Mouse (Mus musculus) small intestine, adult 2 months (tissue): ENCODE results near the gene Sucla2. TPM values are rescaled to one million over a fixed set of nuclear protein-coding genes. Genes with fewer than 3 reads are reported as not detected.
"Not testable (repeated sequence)": the region's sequence is repeated elsewhere in the genome, so short reads cannot be mapped to it uniquely, and the experiment has no call there.

Experiments
- H3K27ac ChIP-seq: fragments of 200-500 bp; 2 replicates; pipeline ENCODE4 v1.5.1; 2012; ENCODE audit warnings: low read depth, low read length, control low read depth, inconsistent platforms; ENCODE audit not compliant: insufficient read depth
- H3K27me3 ChIP-seq: fragments of 200-500 bp; 2 replicates; pipeline ENCODE4 v1.6.1; 2012; ENCODE audit warnings: mild to moderate bottlenecking, moderate library complexity, low read length, inconsistent platforms; ENCODE audit not compliant: control insufficient read depth, insufficient read depth
- H3K36me3 ChIP-seq: fragments of 200-500 bp; 2 replicates; pipeline ENCODE4 v1.6.1; 2012; ENCODE audit warnings: mild to moderate bottlenecking, low read length, control low read depth, inconsistent platforms; ENCODE audit not compliant: control insufficient read depth, insufficient read depth
- H3K4me1 ChIP-seq: fragments of 200-500 bp; 2 replicates; pipeline ENCODE4 v1.6.1; 2012; ENCODE audit warnings: low read length, inconsistent platforms, mixed read lengths; ENCODE audit not compliant: control insufficient read depth, insufficient read depth, insufficient read length
- H3K4me3 ChIP-seq: fragments of 200-500 bp; 2 replicates; pipeline ENCODE4 v1.5.1; 2012; ENCODE audit warnings: low read depth, mild to moderate bottlenecking, control low read depth, inconsistent platforms, low read length, moderate library complexity
- CTCF ChIP-seq: fragments of 200-500 bp; IDR thresholded peaks from 2 replicates; pipeline ENCODE4 v1.5.1; 2012; ENCODE audit warnings: low read depth, mild to moderate bottlenecking, control low read depth, inconsistent platforms, low read length, moderate library complexity, mixed read lengths; ENCODE audit not compliant: insufficient replicate concordance, insufficient read length; ENCODE audit errors: extremely low read depth
- POLR2A ChIP-seq: fragments of 200-500 bp; IDR thresholded peaks from 2 replicates; pipeline ENCODE4 v1.6.1; 2012; ENCODE audit warnings: low read depth, mild to moderate bottlenecking, control low read depth, inconsistent platforms, low read length, moderate library complexity
- WGBS: fragments of 180-500 bp; shearing (Covaris S2); methylation state at CpG from one replicate; pipeline ENCODE4 v1.1.7; 2018; 5-methylcytosine and 5-hydroxymethylcytosine counted together
- polyA plus RNA-seq: library from polyadenylated mRNA; depleted of rRNA; stranded (reverse); fragments of >200 nt; gene quantifications from 2 replicates; pipeline ENCODE4 v1.2.3, GENCODE M21; 2012

The Sucla2 gene
- polyA plus RNA-seq, 1 experiment, result 17.4 TPM

GRCm38 (mm10) chr14:73608668-73609481 lies 83.8 kb downstream of the Sucla2 start:
- Histone ChIP-seq H3K27me3 (no peaks in the 10 kb centered on the region), H3K4me1 (no peaks in the 10 kb centered on the region), H3K27ac (no peak overlapping the region), H3K36me3 (peaks cover 2% of the 10 kb centered on the region; the same call in 1 of the 2 replicates), H3K4me3 (no peak overlapping the region)
- TF ChIP-seq POLR2A (no peak), CTCF (no peak)
- WGBS, result 16% methylated on average over 11 of the region's 11 CpGs

- H3K4me1 ChIP-seq, H3K36me3 ChIP-seq, H3K27me3 ChIP-seq, H3K4me3 ChIP-seq, H3K27ac ChIP-seq: not testable (repeated sequence)
- 54% methylated on average over 1 of the region's 1 CpGs for WGBS
Observed at GRCm38 (mm10) chr14:73614961-73615360, 89.8 kb downstream of the Sucla2 start.

DNA sequence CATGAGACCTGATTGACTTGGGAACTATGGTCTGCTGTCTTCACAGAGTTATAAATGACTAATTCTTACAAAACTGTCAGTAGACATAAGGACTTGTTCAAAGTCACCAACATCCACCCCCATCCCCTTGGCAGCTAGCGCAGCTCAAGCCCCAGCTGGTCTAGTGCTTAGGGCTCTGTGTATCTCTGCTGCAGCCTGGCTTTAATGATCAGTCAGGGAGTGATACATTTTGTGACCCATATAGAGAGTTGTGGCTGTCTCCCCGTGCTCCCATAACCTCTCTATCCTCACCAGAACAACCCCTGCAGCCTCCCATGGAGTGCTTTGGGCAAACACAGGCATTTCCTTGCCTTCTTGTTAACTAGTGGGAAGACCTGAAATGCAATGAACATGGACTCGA lies 95.8 kb downstream of the Sucla2 start:
- Histone ChIP-seq H3K4me3 (no peak overlapping the region), H3K4me1 (no peaks in the 10 kb centered on the region), H3K36me3 (no peaks in the 10 kb centered on the region), H3K27me3 (no peaks in the 10 kb centered on the region), H3K27ac (no peak overlapping the region)
- no peak for TF ChIP-seq POLR2A
- no peak for TF ChIP-seq CTCF
- 81% methylated on average over 3 of the region's 3 CpGs for WGBS

GRCm38 (mm10) chr14:73622988-73623387 lies 97.9 kb downstream of the Sucla2 start:
- Histone ChIP-seq H3K36me3 (no peaks in the 10 kb centered on the region), H3K27ac (no peak overlapping the region), H3K4me1 (no peaks in the 10 kb centered on the region), H3K4me3 (no peak overlapping the region), H3K27me3 (no peaks in the 10 kb centered on the region)
- 85% methylated on average over 1 of the region's 1 CpGs for WGBS
- no peak for TF ChIP-seq CTCF
- no peak for TF ChIP-seq POLR2A

- Histone ChIP-seq H3K36me3 (no peaks in the 10 kb centered on the region), H3K4me1 (peaks cover 1% of the 10 kb centered on the region; the same call in 1 of the 2 replicates), H3K27ac (no peak overlapping the region), H3K4me3 (no peak overlapping the region), H3K27me3 (no peaks in the 10 kb centered on the region)
- WGBS, result 45% methylated on average over 3 of the region's 3 CpGs
- TF ChIP-seq CTCF, result no peak
Observed at GRCm38 (mm10) chr14:73625469-73625868, 100.3 kb downstream of the Sucla2 start.

DNA sequence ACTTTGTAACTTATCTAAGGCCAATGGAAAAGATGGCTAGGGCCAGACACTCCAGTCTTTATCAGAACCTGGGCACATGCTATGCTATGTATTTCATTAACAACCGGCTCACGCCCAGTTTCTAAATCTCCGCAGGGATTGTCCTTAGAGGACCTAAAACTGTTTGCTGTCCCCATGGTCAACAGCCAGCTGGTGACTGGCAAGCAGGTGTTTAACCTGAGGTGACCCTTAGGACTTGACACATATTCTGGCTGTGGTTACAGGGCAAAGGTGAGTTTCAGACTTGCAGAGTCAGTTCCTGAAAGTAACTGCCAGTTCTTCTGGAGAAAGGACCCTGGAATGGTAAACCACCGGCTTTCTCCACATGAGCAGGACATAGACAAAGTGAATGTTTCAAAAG lies 106.4 kb downstream of the Sucla2 start:
- 28% methylated on average over 4 of the region's 4 CpGs for WGBS

DNA sequence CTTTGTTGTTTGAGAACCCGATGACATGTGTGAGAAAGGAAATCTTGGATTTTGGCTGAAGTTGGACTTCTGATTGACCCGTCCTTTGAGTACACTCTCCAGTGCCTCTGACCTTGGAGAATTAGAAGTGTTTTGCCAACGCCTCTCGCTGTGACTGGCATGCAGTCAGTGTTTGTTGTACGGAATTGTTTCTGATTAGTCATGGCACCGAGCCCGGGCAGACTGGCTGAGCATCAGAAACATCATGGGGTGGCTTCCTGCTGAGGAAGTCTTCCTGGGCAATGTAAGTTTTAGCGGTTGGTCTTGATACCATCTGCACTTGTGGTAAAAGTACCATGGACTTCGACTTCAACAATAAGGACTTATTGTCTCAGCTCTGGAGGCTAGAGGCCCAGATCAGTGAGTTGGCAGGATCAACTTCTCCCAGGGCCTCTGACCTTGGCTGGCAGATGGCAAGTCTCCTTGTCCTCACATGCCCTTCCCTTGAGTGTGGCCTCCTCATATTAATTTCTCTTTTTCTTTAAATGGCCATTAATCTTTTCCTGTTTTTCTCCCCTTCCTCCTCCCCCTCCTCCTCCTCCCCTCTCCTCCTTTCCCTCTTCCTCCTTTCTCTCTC lies 107.6 kb downstream of the Sucla2 start:
- H3K36me3 ChIP-seq, result no peaks in the 10 kb centered on the region
- no peak overlapping the region for H3K27ac ChIP-seq
- H3K4me1 ChIP-seq, result peaks cover 9% of the 10 kb centered on the region; the same call in 1 of the 2 replicates
- WGBS, result 19% methylated on average over 9 of the region's 9 CpGs
- no peak overlapping the region for H3K4me3 ChIP-seq
- no peaks in the 10 kb centered on the region for H3K27me3 ChIP-seq
- no peak for TF ChIP-seq CTCF

More for the DNA sequence above, 106.4 kb downstream of the Sucla2 start:
- Histone ChIP-seq H3K4me1 (peaks cover 9% of the 10 kb centered on the region; the same call in 1 of the 2 replicates), H3K36me3 (no peaks in the 10 kb centered on the region), H3K4me3 (no peak overlapping the region), H3K27me3 (no peaks in the 10 kb centered on the region), H3K27ac (no peak overlapping the region)
- TF ChIP-seq CTCF (no peak), POLR2A (no peak)
